Mouse (Mus musculus) spleen, embryonic (tissue): Measurements from ENCODE around the gene Clec12b.

Source experiments
- CTCF ChIA-PET: fragments of 350-600 bp; sonication (Branson Sonifier 250); formaldehyde crosslinking; loops from one replicate; lab custom pipeline; 2022; lab: Charles Lee

Gene Clec12b

GRCm38 (mm10) chr6:129385774-129386173 is at the start of gene Clec12b:
Gene Clec12b (minus strand): TSS chr6:129385874.
- CTCF ChIA-PET, result interaction anchor here (0.7 kb wide), 1 partner anchor 440 kb away, joined by 14 read pairs; no protein-coding TSS in a partner anchor

- CTCF ChIA-PET, result no interaction called here
Measured at GRCm38 (mm10) chr6:129434239-129434638, 48.6 kb upstream of the Clec12b start.

- CTCF ChIA-PET, result no interaction called here
Measured at GRCm38 (mm10) chr6:129427281-129427680, 41.6 kb upstream of the Clec12b start.

DNA sequence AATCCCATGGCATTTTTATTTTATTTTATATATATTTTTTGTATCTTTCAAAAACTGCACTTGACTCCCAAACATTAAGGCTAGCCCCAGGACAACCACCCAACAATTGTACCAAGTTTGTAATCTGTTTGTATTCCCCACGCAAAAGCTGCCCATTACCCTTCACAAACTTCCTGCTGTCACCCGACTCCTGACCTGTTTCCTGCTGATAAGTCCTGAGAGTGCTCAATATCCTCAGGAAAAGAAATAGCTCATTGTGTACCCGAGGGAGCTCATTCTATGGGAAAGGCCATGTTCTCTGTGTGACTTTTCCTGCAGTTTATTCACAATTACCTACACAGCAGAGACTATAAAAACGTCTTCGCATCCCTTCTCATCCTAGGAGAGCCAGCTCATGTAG is 40.1 kb upstream of the Clec12b start:
- CTCF ChIA-PET, result interaction anchor here (0.8 kb wide), 1 partner anchor 36 kb away, joined by 3 read pairs; no protein-coding TSS in a partner anchor

DNA sequence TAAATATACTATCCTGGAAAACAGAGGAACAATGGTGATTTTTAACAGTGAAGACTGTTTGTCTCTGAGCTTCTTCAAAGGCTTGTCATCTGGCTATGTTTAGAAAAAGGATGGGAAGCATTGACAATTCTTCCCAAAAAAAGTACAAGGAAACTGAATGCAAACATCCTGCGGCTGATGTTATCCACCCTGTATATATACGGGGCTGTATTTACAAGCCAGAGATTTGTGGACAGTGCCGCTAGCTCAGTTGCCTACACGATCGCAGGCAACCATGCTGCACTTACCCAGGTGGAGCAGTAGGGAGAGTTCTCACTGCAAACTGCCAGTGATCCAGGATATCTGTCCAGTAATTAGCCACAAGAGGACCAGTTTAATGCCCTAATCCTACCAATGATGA is 39.5 kb upstream of the Clec12b start:
- CTCF ChIA-PET, result interaction anchor here (0.6 kb wide), 1 partner anchor 140 kb away, joined by 3 read pairs; no protein-coding TSS in a partner anchor

GRCm38 (mm10) chr6:129423734-129424072 is 38.0 kb upstream of the Clec12b start:
- CTCF ChIA-PET, result interaction anchor here (0.8 to 1.2 kb wide), 2 partner anchors 12 to 94 kb away, joined by 3 read pairs; no protein-coding TSS in a partner anchor

DNA sequence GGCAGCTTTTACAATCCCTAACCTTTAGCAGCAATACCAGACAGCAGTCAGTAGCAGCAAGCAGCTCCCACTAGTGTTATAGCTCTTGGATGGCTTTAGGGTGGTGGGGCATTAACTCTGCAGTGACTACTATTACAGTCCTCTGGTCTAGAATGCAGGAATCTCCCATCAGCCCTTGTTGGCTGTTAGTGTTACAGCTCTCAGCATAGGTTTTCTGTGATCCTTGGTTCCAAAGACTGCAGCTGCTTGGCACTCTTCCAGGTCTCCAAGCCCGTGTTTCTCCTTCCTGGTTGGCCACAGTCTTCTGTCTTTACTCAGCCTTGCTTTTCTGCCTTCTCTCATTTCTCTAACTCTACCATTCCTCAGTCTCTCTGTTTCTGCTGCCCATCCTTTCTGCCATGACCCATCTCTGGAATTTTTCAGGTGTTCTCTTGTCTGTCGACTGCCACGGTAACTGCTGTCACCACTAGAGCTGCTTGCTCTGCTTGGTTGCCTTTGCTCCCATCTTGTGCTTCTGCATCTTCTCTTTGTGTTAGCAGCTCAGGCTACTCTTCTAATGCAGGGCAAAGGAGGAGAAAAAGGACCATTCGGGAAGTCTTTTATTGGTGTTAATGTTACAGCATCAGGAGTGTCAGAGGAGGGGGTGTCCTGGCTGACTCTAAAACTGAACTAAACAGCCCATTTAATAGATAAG is 37.5 kb upstream of the Clec12b start:
- CTCF ChIA-PET, result interaction anchor here (0.6 to 1.2 kb wide), 3 partner anchors 12 to 94 kb away, joined by 3 to 8 read pairs (median 3); no protein-coding TSS in a partner anchor

DNA sequence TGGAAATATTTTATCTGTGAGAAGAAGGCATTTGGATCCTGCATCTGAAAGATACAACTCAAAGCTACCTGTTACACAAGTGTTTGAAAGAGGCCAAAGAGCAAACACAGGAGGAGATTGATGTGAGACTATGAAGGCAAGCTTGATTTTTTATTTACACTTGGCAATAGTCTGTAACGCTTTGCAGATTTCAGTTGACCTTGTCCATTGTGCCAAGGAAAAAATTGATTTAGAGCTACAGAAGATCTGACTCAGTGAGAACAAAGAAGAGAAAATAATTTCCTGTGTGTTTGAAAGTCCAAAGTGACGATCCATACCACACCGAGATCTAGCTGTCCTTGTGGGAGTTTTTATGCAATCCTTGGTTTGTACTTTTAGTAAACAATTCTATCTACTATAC is 36.6 kb upstream of the Clec12b start:
- CTCF ChIA-PET, result interaction anchor here (0.6 kb wide), 1 partner anchor 31 kb away, joined by 8 read pairs; no protein-coding TSS in a partner anchor

- CTCF ChIA-PET, result no interaction called here
Measured at GRCm38 (mm10) chr6:129414177-129414576, 28.5 kb upstream of the Clec12b start.

- CTCF ChIA-PET, result interaction anchor here (0.5 kb wide), 1 partner anchor 165 kb away, joined by 15 read pairs; no protein-coding TSS in a partner anchor
Measured at GRCm38 (mm10) chr6:129408562-129408961, 22.9 kb upstream of the Clec12b start, which contains the start of gene Clec9a. Gene Clec9a (plus strand): TSS chr6:129408862.

- CTCF ChIA-PET, result interaction anchor here (0.5 kb wide), 1 partner anchor 25 kb away, joined by 3 read pairs; no protein-coding TSS in a partner anchor
Measured at GRCm38 (mm10) chr6:129407324-129407723, 21.6 kb upstream of the Clec12b start.

DNA sequence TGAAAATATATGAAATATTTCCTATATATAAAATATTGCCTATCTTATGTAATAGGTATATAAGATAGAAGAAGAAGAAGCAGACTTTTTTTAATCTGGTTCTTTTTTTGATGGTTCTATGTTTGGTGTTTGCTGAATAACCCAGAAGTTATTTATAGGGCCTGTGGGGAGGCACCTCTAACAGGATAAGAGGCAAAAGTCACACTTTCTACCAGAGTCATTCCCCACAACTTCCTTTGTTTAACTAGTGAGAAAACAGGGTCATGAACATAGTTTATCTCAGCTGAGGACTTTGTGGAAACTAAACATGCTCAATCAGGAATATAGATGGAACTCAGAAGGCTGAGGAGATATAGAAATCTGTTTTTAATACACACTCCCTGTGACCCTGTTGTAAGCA is 20.3 kb upstream of the Clec12b start:
- CTCF ChIA-PET, result no interaction called here

DNA sequence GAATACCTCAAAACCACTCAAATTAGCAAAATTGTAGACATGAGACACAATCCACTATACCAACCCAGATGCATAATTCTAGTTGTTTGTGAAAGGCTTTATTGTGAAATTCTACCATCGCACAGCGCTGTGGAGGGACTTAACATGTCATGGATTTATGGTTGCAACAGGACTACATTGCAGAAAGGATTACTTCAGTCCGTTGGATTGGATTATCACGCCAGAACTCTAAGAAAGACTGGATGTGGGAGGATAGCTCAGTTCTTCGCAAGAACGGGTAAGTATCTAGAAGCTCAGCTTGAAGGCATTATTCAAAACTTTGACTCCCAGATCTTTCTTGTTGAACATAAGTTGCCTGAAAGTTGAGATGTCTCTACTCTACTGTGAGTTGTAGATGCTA is 17.7 kb upstream of the Clec12b start:
- CTCF ChIA-PET, result interaction anchor here (0.7 kb wide), 1 partner anchor 394 kb away, joined by 4 read pairs; no protein-coding TSS in a partner anchor

GRCm38 (mm10) chr6:129402404-129402803 is 16.7 kb upstream of the Clec12b start:
- CTCF ChIA-PET, result no interaction called here

DNA sequence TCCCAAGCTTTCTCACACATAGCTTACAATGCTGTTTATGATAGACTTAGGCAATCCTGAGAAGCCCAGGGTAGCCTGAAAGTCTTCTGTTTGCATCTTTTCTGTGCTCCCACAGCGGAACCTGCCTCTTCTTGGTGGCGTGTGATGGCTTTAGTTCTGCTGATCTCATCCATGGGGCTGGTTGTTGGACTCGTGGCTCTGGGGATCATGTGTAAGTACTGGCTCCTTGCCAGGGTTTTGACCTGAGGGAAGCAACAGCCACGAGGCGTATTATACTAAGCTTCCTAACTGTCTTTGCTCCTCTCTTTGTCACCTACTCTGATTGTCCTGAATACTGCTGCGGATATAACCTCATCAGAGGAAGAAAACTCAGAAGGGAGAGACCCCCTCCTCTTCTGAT is 14.3 kb upstream of the Clec12b start:
- CTCF ChIA-PET, result no interaction called here

DNA sequence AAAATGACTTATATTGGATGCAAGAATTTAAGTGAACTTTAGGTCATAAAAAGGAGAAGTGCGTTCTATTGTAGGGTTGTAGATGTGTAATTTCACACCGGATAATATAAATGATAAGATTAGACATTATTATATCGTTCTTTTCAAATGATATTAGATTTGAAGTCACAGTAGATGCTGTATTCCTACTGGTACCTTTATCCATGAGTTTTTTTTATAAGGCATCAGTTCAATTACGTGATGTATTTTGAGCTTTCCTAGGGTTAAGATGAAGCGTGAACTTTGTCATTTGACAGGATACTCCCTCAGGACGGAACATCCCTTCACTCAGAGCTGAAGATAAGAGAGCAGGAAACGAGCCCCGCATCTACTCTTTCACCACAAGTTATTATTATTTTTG is 11.3 kb upstream of the Clec12b start, which contains the start of gene Clec1b:
Clec1b (plus strand) TSS at position 301 of the 400 bp plus-strand sequence.
- CTCF ChIA-PET, result no interaction called here

- CTCF ChIA-PET, result no interaction called here
Measured at GRCm38 (mm10) chr6:129393732-129394131, 8.1 kb upstream of the Clec12b start.

DNA sequence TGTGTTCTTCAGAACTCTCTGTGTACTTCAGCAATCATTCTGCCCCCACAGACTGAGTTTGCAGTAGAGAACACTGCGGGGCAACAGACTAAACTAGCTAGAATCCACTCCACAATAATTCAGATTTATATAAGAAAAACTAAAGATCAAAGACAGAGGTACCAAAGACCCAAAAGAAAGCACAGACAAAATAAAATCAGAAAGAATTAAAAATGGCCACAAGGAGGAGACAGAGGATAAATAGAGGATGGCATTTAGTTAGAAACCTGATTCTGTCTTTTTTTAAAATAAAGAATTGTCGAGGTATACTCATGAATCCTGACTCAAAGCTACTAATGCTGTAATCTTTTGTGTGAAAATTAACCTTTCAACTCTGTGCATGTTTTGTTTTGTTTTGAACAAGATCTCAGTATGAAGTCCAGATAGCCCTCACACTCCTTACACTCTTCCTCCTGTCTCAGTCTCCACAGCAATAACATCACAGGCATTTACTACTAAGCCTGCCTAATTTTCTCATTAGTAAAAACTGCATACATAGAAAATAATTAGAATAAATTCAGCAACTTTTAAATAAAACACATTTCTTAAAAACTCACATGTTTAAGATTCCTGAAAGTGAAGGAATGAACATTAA is 7.5 kb upstream of the Clec12b start:
- CTCF ChIA-PET, result interaction anchor here (0.6 to 0.9 kb wide), 2 partner anchors 124 to 133 kb away, joined by 3 to 4 read pairs; no protein-coding TSS in a partner anchor

GRCm38 (mm10) chr6:129385000-129385399 is 674 bp downstream of the Clec12b start:
- CTCF ChIA-PET, result no interaction called here

DNA sequence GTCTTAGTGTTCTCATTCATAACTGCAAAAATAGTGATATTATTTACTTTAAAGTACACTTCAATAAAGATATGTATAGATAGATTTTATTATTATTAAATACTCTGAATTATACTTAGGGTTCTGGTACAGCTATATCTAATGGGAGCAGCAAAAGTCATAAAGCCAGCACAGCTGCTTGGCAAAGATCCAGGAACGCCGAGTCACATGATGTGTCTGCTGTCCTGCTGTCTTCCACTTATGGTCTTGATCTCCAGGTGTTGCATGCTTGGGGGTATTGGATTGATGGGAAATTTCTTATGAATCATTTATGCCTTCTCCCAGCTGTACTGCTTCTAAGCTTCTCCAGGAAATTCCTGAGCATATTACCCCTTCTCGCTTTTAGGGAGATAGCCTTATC is 2.2 kb downstream of the Clec12b start:
- CTCF ChIA-PET, result no interaction called here

DNA sequence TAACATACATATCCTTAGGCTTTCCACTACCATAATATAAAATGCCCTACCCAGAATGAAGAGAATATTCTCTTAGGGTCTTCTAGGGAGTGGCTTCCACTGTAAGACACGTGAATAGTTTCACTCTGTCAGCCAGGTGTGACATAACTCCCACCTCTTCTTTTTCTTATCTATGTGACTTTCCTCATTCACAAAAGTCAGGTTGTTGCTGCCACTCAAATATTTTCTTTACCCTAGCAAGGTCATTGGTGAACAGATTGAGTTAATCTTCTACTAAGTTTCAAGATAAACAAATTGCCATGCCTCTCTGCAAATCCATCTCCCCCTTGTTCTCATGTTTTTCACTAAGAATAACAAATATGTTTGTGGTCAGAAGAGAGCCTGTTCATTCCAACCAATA is 3.9 kb downstream of the Clec12b start:
- CTCF ChIA-PET, result no interaction called here

- CTCF ChIA-PET, result no interaction called here
Measured at GRCm38 (mm10) chr6:129380454-129380853, 5.2 kb downstream of the Clec12b start.
